Mouse (Mus musculus): ENCODE data around the gene Dab2ip. TPM values are rescaled to one million over a fixed set of nuclear protein-coding genes. Genes with fewer than 3 reads are reported as not detected.
A peak's percentile ranks its signal among the peaks of the same experiment; 100 is the strongest.

The Dab2ip gene
- polyA plus RNA-seq, 1 experiment from 2014 or later: 52.3 TPM

DNA sequence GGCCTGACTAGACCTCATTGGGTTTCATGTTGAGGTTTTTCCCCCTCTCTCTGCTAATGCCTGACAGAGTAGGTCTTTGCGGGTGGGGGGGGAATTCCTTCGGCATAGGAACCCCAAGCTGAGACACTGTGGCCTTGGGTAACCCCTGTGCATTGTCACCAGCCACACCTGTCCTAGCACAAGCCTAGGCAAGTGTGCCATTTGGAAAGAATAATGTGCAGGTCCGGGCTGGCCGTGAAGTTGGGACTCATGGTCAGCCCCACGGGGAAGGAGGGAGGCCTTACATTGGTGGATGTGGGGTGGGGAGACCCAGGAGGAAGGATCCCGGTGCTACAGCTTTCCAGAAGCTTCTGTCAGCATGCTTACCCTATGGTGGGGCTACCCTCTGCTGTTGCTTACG, 50.8 kb downstream of the Dab2ip start:
- Histone ChIP-seq H3K27ac (no peak overlapping the region), H3K27me3 (no peaks in the 10 kb centered on the region), H3K4me3 (no peak overlapping the region), H3K4me2 (replicated peaks) (no peak overlapping the region), H3K4me1 (peaks cover 75% of the 10 kb centered on the region), H3K36me3 (no peaks in the 10 kb centered on the region), H3K9me3 (no peaks in the 10 kb centered on the region), H3K9ac (no peak overlapping the region)
- 86% methylated on average over 7 of the region's 7 CpGs for WGBS
- no peak for ATAC-seq (ENCODE audit: low FRiP score, low read depth)

DNA sequence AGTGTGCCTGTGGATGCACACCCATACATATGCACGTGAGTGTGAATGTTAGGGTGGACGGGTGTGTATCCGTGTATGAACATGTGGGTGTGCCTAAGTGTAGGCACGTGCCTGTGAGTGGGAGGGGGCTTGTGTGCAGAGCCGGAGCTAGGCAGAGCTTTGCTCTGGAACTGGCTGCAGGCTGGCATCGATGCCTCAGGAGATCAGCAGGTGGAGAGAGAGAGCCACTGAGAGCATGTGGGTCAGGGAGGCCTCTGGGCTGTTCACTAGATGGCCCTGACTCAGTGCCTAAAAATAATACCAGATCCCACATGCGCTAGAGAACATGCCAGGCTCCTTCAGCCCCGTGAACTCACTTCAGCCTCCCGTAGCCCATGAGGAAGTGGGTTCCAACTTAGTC, 51.3 kb downstream of the Dab2ip start:
- no peaks in the 10 kb centered on the region for H3K36me3 ChIP-seq
- ATAC-seq (ENCODE audit: low FRiP score, low read depth): no peak
- no peak overlapping the region for H3K27ac ChIP-seq
- no peak overlapping the region for H3K9ac ChIP-seq
- 62% methylated on average over 9 of the region's 9 CpGs for WGBS
- no peaks in the 10 kb centered on the region for H3K27me3 ChIP-seq
- no peak overlapping the region for H3K4me3 ChIP-seq
- H3K4me1 ChIP-seq: peaks cover 77% of the 10 kb centered on the region
- no peaks in the 10 kb centered on the region for H3K9me3 ChIP-seq
- no peak overlapping the region for H3K4me2 ChIP-seq (replicated peaks)

DNA sequence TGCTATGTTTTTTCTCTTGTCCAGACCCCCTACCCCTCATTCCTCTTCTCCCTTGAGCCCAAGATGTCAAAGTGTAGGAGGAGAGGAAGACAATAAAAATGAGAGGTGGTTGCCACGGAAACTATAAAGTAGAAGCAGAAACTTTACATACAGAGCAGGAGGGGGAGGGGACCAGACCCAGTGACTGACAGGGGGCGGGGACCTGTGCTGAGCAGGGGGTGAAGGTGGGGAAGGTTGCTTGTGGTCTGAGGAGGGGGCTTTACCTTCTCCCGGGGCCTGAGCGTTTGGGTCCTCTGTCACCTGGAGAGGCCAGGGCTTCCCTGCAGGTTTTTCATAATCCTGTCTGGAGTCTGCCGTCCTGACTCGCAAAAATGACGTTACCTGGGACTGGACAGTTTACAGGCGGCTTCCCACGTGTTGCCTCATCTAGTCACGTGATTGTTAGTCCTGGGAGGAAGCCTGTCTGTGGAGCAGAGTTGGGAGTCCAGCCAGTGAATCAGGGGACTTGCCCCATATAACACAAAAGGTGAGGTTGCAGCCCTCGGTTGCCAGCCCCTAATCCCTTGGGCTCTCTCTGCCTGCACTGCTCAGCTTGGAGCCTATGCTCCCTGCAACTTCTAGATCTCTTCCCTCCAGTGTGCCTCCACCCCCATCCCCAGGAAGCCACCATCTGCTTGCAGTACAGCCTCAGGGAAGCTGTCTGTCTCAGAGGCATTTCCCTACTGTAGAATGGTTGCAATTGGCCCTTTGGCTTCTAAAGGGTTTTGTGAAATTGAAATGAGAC, 52.3 kb downstream of the Dab2ip start:
- Histone ChIP-seq H3K4me1 (peaks cover 85% of the 10 kb centered on the region), H3K9ac (0 out of 2 replicates have a peak overlapping the region, but pooled peaks have one; percentile 31), H3K27ac (no peak overlapping the region; the same call in 1 of the 2 replicates)

DNA sequence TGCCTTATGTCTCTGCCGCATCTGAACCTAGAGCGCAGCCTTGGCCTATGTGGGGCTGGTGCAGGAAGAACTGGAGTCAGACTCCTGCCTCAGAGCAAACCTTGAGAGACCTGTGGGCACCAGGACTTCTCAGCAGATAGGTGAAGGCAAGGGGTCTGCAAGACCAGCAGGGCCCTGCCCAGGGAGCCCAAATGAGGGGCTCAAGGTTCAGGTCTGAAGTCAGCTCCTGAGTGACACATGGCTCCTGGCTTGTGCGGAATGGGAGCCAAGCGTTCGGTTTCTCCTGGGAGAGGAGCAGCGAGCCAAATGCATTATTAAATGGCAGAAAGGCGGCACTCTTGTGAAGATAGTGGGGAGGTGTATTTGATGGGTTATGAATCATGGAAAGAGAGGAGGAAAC, 52.9 kb downstream of the Dab2ip start:
- H3K4me3 ChIP-seq: no peak overlapping the region
- H3K27me3 ChIP-seq: no peaks in the 10 kb centered on the region
- WGBS: 77% methylated on average over 7 of the region's 7 CpGs
- peaks cover 88% of the 10 kb centered on the region for H3K4me1 ChIP-seq
- ATAC-seq (ENCODE audit: low FRiP score, low read depth): no peak
- 0 out of 2 replicates have a peak overlapping the region, but pooled peaks have one; percentile 31 for H3K9ac ChIP-seq
- no peaks in the 10 kb centered on the region for H3K9me3 ChIP-seq
- peak overlapping the region; percentile 63 for H3K4me2 ChIP-seq (replicated peaks)
- H3K36me3 ChIP-seq: no peaks in the 10 kb centered on the region
- no peak overlapping the region; the same call in 1 of the 2 replicates for H3K27ac ChIP-seq

More for the DNA sequence above, 52.3 kb downstream of the Dab2ip start:
- peak; percentile 53; the same call in 1 of the 2 replicates for ATAC-seq (ENCODE audit: low FRiP score, low read depth)
- H3K27me3 ChIP-seq: no peaks in the 10 kb centered on the region
- no peaks in the 10 kb centered on the region for H3K9me3 ChIP-seq
- peak overlapping the region; percentile 63 for H3K4me2 ChIP-seq (replicated peaks)
- peak overlapping the region; percentile 30 for H3K4me3 ChIP-seq
- no peaks in the 10 kb centered on the region for H3K36me3 ChIP-seq
- WGBS: 7% methylated on average over 11 of the region's 11 CpGs

DNA sequence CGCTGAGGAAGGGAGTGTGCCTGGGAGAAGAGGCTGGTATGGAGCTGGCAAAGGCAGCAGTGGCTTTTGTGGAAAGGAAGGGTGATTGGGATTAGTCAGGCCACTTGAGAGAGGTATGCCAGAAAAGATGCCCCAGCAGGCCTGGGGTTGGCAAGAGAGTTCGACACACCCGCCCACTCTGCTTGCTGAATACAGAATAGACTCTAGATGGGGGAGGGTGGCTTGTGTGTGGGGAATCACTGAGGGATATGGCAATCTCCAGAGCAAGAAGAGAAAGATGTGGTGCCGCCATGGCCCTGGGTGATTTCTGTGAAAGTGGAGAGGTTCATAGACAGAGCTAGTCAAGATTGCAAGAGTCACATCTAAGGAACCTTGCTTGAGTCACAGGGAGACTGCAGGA, 53.6 kb downstream of the Dab2ip start:
- Histone ChIP-seq H3K9me3 (no peaks in the 10 kb centered on the region), H3K27ac (no peak overlapping the region), H3K36me3 (no peaks in the 10 kb centered on the region), H3K9ac (no peak overlapping the region), H3K27me3 (no peaks in the 10 kb centered on the region), H3K4me3 (no peak overlapping the region), H3K4me2 (replicated peaks) (no peak overlapping the region), H3K4me1 (peaks cover 84% of the 10 kb centered on the region)
- ATAC-seq (ENCODE audit: low FRiP score, low read depth): no peak
- 91% methylated on average over 4 of the region's 4 CpGs for WGBS

DNA sequence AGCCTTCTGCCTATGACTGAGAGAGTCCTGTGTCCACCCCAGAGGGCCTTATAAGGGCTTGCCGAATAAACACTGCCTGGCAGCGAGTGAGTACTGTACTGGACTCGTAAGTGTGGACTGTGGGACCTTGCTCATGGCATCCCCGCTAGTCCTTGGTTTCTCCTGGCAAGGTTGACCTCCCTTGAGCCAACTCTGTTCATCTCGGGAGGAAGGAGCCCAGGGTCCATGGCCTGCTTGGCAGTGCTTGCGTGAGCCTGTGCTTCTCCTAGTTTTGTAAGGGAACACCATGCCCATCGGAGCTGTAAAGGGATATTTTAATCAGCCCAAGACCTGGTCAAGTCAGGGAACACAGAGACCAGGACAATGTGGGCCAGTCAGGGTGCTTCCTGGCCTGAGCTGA, 54.2 kb downstream of the Dab2ip start:
- WGBS: 81% methylated on average over 7 of the region's 7 CpGs
- H3K4me1 ChIP-seq: peaks cover 82% of the 10 kb centered on the region
- ATAC-seq (ENCODE audit: low FRiP score, low read depth): no peak
- H3K9me3 ChIP-seq: no peaks in the 10 kb centered on the region
- H3K27me3 ChIP-seq: no peaks in the 10 kb centered on the region
- no peak overlapping the region for H3K4me2 ChIP-seq (replicated peaks)
- no peak overlapping the region for H3K4me3 ChIP-seq
- H3K36me3 ChIP-seq: no peaks in the 10 kb centered on the region
- no peak overlapping the region for H3K9ac ChIP-seq
- no peak overlapping the region for H3K27ac ChIP-seq

DNA sequence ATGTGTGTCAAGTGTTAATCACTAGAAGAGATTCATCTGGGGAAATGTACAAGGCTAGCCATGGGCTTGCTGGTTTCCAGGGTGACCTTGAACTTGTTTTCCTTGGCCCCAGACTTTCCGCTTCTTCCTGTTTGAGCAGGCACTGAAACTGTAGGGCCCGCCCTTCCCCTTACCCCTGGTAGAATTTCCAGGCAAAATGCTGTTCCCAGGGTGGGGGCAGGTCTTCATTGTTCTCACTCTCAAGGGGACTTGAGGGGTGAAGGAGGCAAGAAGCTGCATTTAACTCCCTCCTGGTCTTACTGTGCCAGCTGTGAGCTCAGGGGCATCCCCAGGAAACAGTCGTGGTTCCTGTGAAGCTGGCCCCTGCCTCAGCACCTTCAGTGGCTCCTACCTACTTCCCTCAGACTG, 55.9 kb downstream of the Dab2ip start:
- no peaks in the 10 kb centered on the region for H3K36me3 ChIP-seq
- H3K27me3 ChIP-seq: no peaks in the 10 kb centered on the region
- H3K4me3 ChIP-seq: no peak overlapping the region
- peak overlapping the region; percentile 72; the same call in 1 of the 2 replicates for H3K27ac ChIP-seq
- WGBS: 48% methylated on average over 3 of the region's 3 CpGs
- no peaks in the 10 kb centered on the region for H3K9me3 ChIP-seq
- no peak for ATAC-seq (ENCODE audit: low FRiP score, low read depth)
- H3K4me1 ChIP-seq: peaks cover 84% of the 10 kb centered on the region
- H3K9ac ChIP-seq: no peak overlapping the region
- H3K4me2 ChIP-seq (replicated peaks): no peak overlapping the region

DNA sequence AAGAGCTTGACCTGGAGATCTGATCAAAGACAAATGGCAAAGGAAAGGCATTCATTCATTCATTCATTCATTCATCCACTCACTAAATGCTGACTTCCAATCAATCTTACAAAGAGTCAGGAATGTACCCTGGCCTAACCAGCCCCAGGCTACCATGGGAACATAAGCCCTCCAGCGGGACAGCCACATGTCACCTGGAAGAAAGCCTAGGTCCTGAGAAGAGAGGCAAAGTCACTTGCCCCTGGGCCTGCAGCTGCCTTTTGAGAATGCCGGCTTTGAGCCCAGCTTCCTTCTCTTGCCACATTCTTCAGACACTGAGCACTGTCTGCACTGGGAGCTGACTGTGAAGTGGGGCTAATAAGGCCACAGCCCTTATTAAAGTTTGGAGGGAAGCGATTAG, 56.3 kb downstream of the Dab2ip start:
- Histone ChIP-seq H3K4me1 (peaks cover 84% of the 10 kb centered on the region), H3K27ac (peak overlapping the region; percentile 72; the same call in 1 of the 2 replicates)
- 44% methylated on average over 3 of the region's 3 CpGs for WGBS

DNA sequence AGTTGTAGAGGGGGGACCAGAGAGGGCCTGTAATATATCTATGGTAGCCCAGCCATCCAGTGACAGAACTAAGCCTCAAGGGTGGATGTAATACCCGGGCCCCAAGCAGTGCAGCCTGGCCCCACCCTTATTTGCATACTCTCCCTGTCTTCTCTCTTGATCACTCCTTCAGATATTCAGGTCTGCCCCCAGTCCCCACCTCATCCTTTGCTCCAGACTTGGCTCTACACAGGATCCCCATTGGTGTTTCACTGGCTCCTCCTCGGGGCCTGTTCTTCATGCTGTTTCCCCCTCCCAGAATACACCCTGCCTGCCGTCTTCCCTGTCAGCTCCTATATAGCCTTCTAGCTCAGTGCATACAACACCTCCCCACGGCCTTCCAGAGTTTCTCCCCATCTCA, 57.3 kb downstream of the Dab2ip start:
- H3K4me2 ChIP-seq (replicated peaks): no peak overlapping the region
- no peak overlapping the region for H3K4me3 ChIP-seq
- no peaks in the 10 kb centered on the region for H3K36me3 ChIP-seq
- no peaks in the 10 kb centered on the region for H3K9me3 ChIP-seq
- H3K4me1 ChIP-seq: peaks cover 84% of the 10 kb centered on the region
- no peaks in the 10 kb centered on the region for H3K27me3 ChIP-seq
- ATAC-seq (ENCODE audit: low FRiP score, low read depth): no peak
- 63% methylated on average over 4 of the region's 4 CpGs for WGBS
- H3K9ac ChIP-seq: no peak overlapping the region
- H3K27ac ChIP-seq: no peak overlapping the region

More for the DNA sequence above, 56.3 kb downstream of the Dab2ip start:
- H3K9me3 ChIP-seq: no peaks in the 10 kb centered on the region
- H3K27me3 ChIP-seq: no peaks in the 10 kb centered on the region
- no peak overlapping the region for H3K4me3 ChIP-seq
- ATAC-seq (ENCODE audit: low FRiP score, low read depth): no peak
- no peak overlapping the region for H3K9ac ChIP-seq
- H3K36me3 ChIP-seq: no peaks in the 10 kb centered on the region
- no peak overlapping the region for H3K4me2 ChIP-seq (replicated peaks)

DNA sequence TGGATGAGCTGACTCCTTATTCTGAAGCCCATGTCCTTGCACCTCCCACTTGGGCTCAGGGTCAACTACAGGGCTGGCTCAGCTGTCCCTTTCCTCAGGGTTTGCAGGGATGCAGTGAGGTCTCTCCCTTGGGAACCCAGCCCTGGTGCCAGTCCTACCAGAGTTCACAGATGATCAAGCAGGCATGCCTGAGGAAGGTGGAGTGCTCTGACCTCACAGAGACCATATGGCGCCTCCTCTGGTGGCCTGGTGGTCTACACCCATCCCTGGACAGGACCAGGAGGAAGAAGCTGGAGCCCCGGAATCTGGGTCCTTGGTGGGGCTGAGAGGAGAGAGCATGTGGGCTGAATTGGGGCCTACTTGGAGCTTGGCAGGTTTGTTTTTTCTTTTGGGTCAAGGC, 57.9 kb downstream of the Dab2ip start:
- no peaks in the 10 kb centered on the region for H3K9me3 ChIP-seq
- no peak overlapping the region for H3K4me2 ChIP-seq (replicated peaks)
- H3K4me3 ChIP-seq: no peak overlapping the region
- peaks cover 84% of the 10 kb centered on the region for H3K4me1 ChIP-seq
- H3K27ac ChIP-seq: no peak overlapping the region
- H3K27me3 ChIP-seq: no peaks in the 10 kb centered on the region
- no peak for ATAC-seq (ENCODE audit: low FRiP score, low read depth)
- 51% methylated on average over 2 of the region's 2 CpGs for WGBS
- no peak overlapping the region for H3K9ac ChIP-seq
- no peaks in the 10 kb centered on the region for H3K36me3 ChIP-seq

DNA sequence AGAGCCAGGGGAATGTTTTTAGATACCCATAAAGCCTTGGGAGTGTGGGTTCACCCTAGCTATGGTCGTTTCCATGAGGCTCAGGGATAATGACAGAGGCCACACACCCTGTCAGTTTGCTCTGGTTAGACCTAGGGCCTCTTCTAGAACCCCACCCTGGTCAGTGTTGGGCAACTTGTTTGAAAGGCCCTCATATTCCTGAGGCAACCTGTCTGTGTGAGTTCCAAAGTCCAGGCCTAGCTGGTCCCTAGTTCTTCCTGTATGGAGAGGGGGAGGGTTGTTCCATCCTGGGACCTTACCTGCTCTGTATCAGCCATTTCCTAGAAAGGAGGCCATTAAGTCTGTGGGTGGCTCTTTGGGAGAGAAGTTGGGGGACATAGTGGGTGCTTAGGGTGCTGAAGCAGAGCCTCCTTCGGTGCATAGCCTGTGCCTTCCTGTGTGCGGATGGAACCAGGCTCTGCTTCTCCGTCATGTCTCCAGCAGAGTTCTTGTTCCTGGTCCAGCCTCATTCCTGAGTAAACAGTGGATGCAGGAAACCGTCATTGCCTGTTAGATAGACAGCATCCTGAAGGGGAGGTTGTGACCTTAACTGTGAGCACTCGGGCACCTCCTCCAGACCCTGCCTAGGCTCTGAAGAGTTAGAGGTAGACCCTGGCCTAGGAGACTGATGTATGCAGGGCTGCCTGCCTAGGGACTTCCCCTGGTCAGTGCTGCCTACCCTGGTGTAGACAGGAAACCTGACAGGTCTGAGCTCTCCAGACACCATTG, 59.0 kb downstream of the Dab2ip start:
- Histone ChIP-seq H3K4me2 (replicated peaks) (no peak overlapping the region), H3K27me3 (no peaks in the 10 kb centered on the region), H3K4me1 (peaks cover 82% of the 10 kb centered on the region), H3K4me3 (no peak overlapping the region), H3K27ac (no peak overlapping the region; the same call in 1 of the 2 replicates), H3K36me3 (no peaks in the 10 kb centered on the region), H3K9me3 (no peaks in the 10 kb centered on the region), H3K9ac (no peak overlapping the region)
- WGBS: 68% methylated on average over 6 of the region's 6 CpGs
- ATAC-seq (ENCODE audit: low FRiP score, low read depth): no peak

DNA sequence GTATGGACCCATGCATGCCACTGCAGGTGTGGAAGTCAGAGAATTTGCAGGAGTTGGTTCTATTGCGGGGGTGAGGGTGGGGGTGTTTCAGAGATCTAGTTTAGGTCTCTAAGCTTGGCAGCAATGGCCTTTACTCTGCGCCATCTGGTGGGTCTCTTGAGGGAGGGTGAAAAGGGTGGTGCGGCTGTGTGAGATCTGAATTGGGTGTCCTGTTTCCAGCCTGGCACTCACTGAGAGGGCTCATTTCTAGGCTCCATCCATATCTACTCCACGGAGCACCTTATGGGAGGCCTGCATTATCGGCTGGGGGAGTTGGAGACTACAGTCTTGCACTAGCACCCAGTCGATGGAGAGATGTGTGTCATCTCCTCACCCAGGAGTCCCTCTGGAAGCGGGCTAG, 60.9 kb downstream of the Dab2ip start:
- Histone ChIP-seq H3K27ac (peak overlapping the region; percentile 90), H3K4me3 (no peak overlapping the region), H3K9me3 (no peaks in the 10 kb centered on the region), H3K27me3 (no peaks in the 10 kb centered on the region), H3K4me1 (peaks cover 80% of the 10 kb centered on the region), H3K9ac (0 out of 2 replicates have a peak overlapping the region, but pooled peaks have one; percentile 25), H3K4me2 (replicated peaks) (peak overlapping the region; percentile 61), H3K36me3 (no peaks in the 10 kb centered on the region)
- 47% methylated on average over 7 of the region's 7 CpGs for WGBS
- ATAC-seq (ENCODE audit: low FRiP score, low read depth): no peak
